Mouse (Mus musculus): Measurements from ENCODE around the gene Lmf2.

The Lmf2 gene

DNA sequence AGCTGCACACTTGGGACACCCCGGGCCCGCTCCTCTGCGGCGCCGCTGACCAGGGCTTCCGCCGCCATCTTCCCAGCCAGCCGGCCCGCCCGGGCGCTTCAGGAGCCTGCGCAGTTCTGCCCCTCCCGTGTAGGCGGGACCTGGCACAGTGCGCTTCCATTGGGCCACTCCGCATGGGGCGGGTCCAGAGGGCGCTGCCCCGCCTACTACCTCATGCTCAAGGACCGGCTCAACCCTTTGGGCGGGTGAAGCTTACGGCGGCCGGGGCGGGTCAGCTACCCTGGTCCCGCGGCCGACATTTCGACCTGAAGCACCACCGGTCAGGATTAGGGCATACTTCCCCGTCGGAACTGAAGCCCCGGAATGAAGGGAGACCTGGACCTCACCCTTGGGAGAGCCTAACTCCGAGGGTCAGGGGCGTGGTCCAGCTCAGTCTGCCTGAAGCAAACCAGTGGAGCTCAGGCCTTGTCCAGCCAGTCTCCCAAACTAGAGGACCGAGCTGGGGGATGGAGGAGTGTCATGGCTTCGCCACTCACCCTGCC is 40.2 kb downstream of the Lmf2 start, which contains the start of gene Sbf1:
Gene Sbf1 (minus strand): TSS at position 122 of the 542 bp plus-strand sequence.
- peak; percentile 96 for DNase-seq (ENCODE audit: low spot score)

DNA sequence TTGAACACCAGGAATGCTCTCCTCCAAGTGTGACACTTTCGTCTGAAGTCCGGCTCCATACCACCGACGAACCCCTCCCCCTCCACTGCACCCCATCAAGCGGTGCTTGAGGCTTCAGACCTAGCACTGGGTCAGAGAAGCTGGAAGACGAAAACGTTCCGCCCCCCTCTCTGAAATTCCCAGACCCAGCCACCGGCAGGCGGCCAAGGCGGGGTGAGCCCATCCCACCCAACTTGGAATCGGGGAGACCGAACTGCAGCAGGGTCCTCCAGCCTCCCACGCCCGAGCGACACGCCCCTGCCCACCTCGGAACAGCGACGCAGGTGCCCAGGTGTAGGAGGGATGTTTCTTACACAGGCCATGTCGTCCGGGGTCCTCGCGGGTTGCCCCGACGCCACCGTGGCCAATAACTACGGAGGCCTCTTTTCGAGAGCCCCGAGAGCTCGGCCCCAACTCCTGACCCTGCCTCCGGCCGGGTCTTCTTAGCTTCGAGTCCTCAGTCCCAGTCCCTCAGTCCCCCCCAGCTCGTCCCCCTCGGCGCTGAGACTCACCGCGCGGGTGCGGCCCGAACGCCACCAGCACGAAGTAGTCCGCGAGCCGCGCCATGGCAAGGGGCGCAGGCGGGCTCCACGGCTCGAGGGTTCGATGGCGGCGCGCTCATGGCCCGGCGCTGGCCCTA is 40.8 kb downstream of the Lmf2 start:
- peak; percentile 23 for DNase-seq (ENCODE audit: low spot score)

DNA sequence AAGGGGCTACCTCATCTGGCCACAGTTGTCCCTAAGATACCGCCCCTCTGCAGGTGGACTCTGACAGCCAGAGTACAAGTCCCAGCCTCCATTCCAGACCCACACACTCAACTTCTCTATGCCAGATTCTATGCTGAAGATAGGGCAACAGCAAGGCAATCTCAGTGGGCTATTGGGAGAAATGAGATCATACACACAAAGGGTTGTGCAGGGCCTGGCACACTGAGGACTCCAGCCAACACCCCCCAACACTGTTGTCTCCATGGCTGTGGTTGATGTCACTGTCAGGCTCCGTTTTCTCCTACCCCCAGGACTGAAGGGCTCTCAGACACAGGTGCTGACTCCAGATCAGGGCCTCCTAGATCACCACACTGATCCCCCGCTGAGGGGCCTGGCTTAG is 41.4 kb downstream of the Lmf2 start:
- DNase-seq (ENCODE audit: low spot score) = no peak

DNA sequence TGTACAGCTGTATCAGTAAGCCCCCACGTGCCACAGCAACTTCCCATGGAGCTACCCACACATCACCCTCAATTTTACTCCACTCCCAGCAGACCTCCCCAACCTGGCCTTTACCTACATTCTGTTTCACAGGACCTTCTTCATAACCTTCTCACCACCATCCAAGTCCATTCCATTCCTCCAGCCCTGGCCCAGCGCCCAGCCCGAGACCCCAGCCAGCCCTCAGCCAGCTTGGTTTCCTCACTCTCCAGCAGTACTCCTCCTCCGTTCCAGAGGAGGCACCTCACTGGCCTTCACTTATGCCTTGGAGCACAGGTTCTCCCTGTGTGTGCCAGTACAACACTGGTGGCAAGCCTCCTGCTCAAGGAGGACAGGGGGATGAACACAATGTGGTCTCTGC is 42.1 kb downstream of the Lmf2 start:
- DNase-seq (ENCODE audit: low spot score) = no peak

DNA sequence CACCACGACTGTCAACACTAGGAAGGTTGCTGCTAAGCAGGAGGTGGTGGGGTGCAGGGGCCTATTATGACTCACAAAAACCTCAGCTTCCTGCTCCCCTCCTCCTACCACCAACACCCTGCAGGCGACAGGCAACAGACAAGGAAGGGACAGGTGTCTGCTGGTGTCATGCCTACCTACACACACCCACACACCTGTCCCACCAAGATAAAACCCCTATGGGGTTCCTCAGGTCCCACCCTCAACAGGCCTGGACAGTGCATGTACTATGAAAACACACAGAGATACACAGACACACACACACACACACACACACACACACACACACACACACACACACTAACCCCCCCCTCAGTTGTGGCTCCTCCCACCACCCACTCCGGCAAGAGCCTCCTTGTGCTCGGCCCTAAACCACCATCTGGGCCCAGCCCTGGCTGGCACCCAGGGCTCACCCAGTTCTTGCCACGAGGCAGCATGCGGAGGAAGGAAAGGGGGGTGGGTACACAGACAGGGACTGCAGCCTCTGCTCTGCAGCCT is 45.4 kb downstream of the Lmf2 start:
- DNase-seq (ENCODE audit: low spot score) = no peak

DNA sequence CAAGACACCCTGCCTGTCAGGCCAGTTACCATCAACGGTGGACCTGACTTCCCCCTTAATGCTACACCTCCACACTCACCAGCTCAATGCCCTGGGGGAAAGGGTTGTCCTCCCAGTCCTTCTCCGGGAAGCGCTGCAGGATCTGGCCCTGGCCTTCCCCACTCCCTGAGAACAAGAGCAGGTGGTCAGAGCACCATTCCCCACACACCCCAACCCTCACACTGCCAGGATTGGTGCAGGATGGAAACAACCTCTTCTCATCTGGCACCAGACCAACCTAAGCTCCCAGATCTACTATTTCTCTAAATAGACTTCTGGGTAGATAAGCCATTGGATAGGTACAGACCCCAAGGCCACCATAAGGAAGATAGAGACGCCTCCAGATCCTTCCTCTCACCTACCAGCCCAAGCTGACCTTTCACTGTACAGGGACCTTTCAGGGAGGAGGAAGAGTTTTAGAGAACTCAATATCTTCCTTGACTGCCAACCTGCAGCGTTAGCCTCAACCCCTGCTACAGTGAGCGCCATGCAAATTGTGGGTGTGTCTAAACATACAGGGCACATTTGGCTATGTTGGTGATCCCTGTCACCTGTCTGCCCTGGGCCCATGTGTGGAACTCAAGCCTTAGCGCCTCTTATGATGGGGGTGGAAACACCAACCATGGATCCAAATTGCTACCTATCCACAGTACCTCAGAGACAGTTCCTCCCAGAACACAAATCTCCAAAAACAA is 46.9 kb downstream of the Lmf2 start:
- DNase-seq (ENCODE audit: low spot score) = no peak

DNA sequence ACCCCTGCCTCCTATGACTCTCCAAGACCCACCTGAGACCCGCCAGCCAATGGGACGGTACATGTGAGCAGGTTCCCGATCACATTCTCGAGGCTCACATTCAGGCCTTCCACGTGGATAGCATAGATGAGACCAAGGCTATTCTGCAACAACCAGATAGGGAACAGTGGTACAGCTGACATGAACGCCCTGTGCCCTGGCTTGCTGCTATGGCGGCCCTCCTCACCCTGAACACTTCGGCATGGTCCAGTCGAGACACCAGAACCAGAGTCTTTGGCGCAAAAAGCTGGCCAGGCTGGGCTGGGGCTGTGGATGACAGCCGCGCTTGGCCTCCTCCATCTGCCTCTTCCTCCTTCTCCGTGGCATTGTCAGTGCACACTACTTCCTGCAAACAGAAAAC is 48.0 kb downstream of the Lmf2 start:
- DNase-seq (ENCODE audit: low spot score) = no peak

DNA sequence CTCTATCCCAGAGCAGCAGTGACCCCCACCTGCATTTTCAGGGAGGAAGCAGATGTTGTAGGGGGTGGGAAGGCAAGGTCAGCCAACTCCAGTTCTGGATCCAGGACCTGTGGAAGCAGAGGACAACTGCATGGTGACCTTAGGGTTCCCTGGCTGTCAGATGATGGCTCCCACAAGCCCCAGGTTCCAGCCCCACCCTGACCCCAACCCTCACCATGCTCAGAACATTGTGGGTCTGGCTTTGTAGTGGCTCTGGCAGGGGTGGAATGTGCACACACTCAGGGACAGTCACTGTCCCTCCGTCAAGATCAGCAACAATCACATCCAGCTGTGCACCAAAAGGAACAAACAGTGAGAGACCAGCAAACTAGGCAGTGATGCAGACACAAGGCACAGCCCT is 49.5 kb downstream of the Lmf2 start:
- DNase-seq (ENCODE audit: low spot score) = no peak

All from urinary bladder, postnatal 25 days (tissue).